Mouse (Mus musculus) thymus, adult 2 months (tissue): ENCODE data around the gene Nabp2.

ENCODE experiments used
- CTCF ChIP-seq: fragments of 200-500 bp; IDR thresholded peaks from 2 replicates; pipeline ENCODE4 v1.5.1; 2012; ENCODE audit warnings: mild to moderate bottlenecking, control low read depth, low read length, moderate library complexity, borderline replicate concordance; ENCODE audit not compliant: control insufficient read depth, poor library complexity, insufficient read depth; ENCODE audit errors: extremely low read depth
- POLR2A ChIP-seq: fragments of 200-500 bp; IDR thresholded peaks from 2 replicates; pipeline ENCODE4 v1.6.1; 2012; ENCODE audit warnings: mild to moderate bottlenecking, low read length, control low read depth, moderate library complexity; ENCODE audit not compliant: control insufficient read depth, poor library complexity, insufficient read depth; ENCODE audit errors: extremely low read depth

DNA sequence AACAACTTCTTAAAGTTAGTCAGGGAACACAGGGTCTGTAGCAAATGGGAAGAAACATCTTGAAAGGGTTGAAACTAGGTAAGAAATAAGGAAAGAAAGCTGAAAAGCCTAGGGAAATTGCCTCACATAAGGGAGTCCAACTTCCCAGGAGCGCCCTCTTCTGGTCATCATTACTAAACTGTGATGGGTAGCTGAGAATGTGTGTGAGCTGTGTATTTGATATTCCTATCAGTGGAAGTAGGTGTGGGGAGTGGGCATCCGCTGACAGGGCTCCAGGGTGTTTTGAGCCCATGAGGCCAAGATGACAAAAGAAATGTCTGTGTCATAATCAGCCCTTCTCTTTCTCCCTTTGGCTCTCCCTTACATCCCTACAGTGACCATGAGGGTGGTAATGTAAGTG is 52.5 kb downstream of the Nabp2 start:
- no peak for TF ChIP-seq CTCF
- no peak for TF ChIP-seq POLR2A
